Mouse (Mus musculus) lung, embryonic 14.5 days (tissue): ENCODE measurements around the gene Tmprss6. TPM values are rescaled to one million over a fixed set of nuclear protein-coding genes. Genes with fewer than 3 reads are reported as not detected.

Experiments
- ATAC-seq: fragments of 200-750 bp; cut with Nextera tagmentation; 2 replicates; pipeline ENCODE4 v1.8.0; 2017; ENCODE audit warnings: mild to moderate bottlenecking, moderate TSS enrichment, moderate library complexity; ENCODE audit not compliant: insufficient read depth
- DNase-seq: peaks from one replicate; pipeline ENCODE4 v3.0.0-alpha.2; 2015
- H3K27ac ChIP-seq: fragments of 300-500 bp; sonication (generic); 2 replicates; pipeline ENCODE4 v1.5.1; 2014; ENCODE audit warnings: low read depth, mild to moderate bottlenecking, moderate library complexity
- H3K27me3 ChIP-seq: fragments of 300-500 bp; sonication (generic); 2 replicates; pipeline ENCODE4 v1.6.1; 2014; ENCODE audit warnings: low read length, control low read depth; ENCODE audit not compliant: insufficient read depth
- H3K36me3 ChIP-seq: fragments of 300-500 bp; sonication (generic); 2 replicates; pipeline ENCODE4 v1.6.1; 2014; ENCODE audit warnings: control low read depth; ENCODE audit not compliant: insufficient read depth
- H3K4me1 ChIP-seq: fragments of 300-500 bp; sonication (generic); 2 replicates; pipeline ENCODE4 v1.6.1; 2014; ENCODE audit warnings: antibody characterized with exemption, control low read depth; ENCODE audit not compliant: insufficient read depth
- H3K4me2 ChIP-seq: fragments of 300-500 bp; sonication (generic); 2 replicates; pipeline ENCODE4 v1.6.1; 2014; ENCODE audit warnings: mild to moderate bottlenecking
- H3K4me3 ChIP-seq: fragments of 300-500 bp; sonication (generic); 2 replicates; pipeline ENCODE4 v1.5.1; 2014; ENCODE audit warnings: low read depth, low read length
- H3K9ac ChIP-seq: fragments of 300-500 bp; sonication (generic); 2 replicates; pipeline ENCODE4 v1.6.1; 2014
- H3K9me3 ChIP-seq: fragments of 300-500 bp; sonication (generic); 2 replicates; pipeline ENCODE4 v1.6.1; 2016; ENCODE audit warnings: low read depth, low read length, control low read depth
- CTCF ChIP-seq: IDR thresholded peaks from 2 replicates; pipeline ENCODE4 v1.5.1; 2016; ENCODE audit warnings: antibody characterized with exemption, low read depth
- WGBS: fragments of 180-500 bp; shearing (Covaris S2); extraction: QIAGEN DNeasy Blood & Tissue Kit; methylation state at CpG from one replicate; pipeline ENCODE4 v1.1.7; 2014; 5-methylcytosine and 5-hydroxymethylcytosine counted together
- polyA plus RNA-seq: library from polyadenylated mRNA; unstranded; fragments of >200 nt; fragmentation: Nextera tagmentation; extraction: Ambion mirVana; gene quantifications from 2 replicates; pipeline ENCODE4 v1.2.1, GENCODE M21; 2014

The Tmprss6 gene
- polyA plus RNA-seq, 1 experiment from 2014 or later, result 0.37 TPM

DNA sequence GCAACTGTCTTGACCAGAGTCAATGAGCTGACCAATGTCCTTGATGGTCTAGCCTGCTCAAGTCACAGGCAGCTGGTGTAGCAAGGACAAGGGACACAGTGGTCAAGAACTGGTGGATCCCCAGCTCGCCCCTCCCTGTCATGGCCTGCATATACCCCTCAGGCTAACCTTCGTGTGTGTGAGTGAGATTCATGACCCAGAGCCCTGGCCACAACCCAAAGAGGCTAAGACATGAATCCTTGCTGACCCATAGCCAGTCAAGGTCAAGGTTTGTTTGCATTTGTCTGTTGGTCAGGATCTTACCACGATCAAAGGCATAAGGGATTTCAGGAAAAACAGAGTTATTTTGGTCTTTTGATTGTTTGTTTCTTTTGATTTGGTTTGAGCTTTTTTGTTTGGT, 14.1 kb upstream of the Tmprss6 start:
- 63% methylated on average over 3 of the region's 3 CpGs for whole genome bisulfite sequencing
- ATAC-seq, result no peak
- no peaks in the 10 kb centered on the region for H3K36me3 ChIP-seq

DNA sequence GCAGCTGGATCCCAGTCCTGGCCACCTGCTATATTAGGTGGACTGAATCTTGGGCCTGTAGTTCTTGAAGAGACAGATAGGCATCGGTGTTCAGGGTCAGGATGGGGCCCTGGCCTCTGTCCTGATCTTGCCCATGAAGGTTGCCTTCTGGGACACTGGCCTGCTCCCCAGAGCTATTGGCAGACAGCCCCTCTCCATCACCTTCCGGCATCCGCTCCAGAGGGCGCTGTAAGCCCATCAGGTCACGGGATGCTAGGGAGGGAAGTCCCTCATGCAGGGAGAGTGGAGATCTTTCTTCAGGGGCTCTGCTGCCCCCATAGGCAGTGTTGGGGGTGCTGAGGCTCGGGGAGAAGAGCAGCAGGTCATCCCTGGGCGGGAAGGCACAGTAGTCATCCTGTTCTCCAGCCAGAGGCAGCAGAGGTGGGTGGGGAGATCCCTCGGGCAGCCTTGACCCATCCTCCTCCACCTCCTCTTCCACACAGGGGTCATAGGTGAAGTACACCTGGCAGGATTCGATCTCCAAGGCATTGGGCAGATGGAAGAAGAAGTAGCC, 13.1 kb upstream of the Tmprss6 start:
- WGBS, result 45% methylated on average over 9 of the region's 9 CpGs
- no peaks in the 10 kb centered on the region for H3K27me3 ChIP-seq
- 0 out of 2 replicates have a peak, but pooled peaks have one; percentile 13 for TF ChIP-seq CTCF
- DNase-seq, result no peak
- H3K4me3 ChIP-seq, result no peak overlapping the region
- H3K4me2 ChIP-seq, result no peak overlapping the region
- ATAC-seq, result no peak
- H3K9ac ChIP-seq, result no peak overlapping the region
- H3K4me1 ChIP-seq, result no peaks in the 10 kb centered on the region
- no peak overlapping the region for H3K27ac ChIP-seq
- no peaks in the 10 kb centered on the region for H3K9me3 ChIP-seq
- no peaks in the 10 kb centered on the region for H3K36me3 ChIP-seq

More for the DNA sequence above, 14.1 kb upstream of the Tmprss6 start:
- DNase-seq, result no peak
- Histone ChIP-seq H3K9ac (no peak overlapping the region), H3K4me1 (no peaks in the 10 kb centered on the region), H3K4me2 (no peak overlapping the region), H3K9me3 (no peaks in the 10 kb centered on the region), H3K27me3 (no peaks in the 10 kb centered on the region), H3K27ac (no peak overlapping the region), H3K4me3 (no peak overlapping the region)
- TF ChIP-seq CTCF, result no peak

DNA sequence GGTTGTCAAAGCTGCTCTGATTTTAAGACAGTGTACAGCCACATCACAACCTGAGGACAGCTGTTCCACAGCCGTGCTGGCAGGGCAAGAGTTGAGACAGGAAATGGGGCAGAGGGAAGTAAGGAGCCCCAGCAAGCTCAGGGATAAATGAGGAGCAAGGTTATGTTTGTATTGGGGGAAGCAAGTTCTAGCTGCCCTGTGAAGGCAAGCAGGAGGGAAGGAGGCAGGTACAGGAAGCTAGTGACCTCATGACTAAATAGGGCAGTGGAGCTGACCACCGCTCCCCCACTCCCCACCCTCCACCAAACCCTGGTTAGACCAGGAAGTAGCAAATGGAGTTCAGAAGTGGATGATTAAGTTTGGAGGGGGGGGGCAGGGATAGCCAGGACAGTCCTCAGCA, 12.6 kb upstream of the Tmprss6 start:
- H3K4me3 ChIP-seq, result no peak overlapping the region
- no peak overlapping the region for H3K27ac ChIP-seq
- H3K9me3 ChIP-seq, result no peaks in the 10 kb centered on the region
- no peaks in the 10 kb centered on the region for H3K4me1 ChIP-seq
- H3K4me2 ChIP-seq, result no peak overlapping the region
- no peak for ATAC-seq
- TF ChIP-seq CTCF, result no peak
- no peaks in the 10 kb centered on the region for H3K36me3 ChIP-seq
- no peaks in the 10 kb centered on the region for H3K27me3 ChIP-seq
- H3K9ac ChIP-seq, result no peak overlapping the region
- 26% methylated on average over 2 of the region's 2 CpGs for WGBS
- DNase-seq, result no peak

DNA sequence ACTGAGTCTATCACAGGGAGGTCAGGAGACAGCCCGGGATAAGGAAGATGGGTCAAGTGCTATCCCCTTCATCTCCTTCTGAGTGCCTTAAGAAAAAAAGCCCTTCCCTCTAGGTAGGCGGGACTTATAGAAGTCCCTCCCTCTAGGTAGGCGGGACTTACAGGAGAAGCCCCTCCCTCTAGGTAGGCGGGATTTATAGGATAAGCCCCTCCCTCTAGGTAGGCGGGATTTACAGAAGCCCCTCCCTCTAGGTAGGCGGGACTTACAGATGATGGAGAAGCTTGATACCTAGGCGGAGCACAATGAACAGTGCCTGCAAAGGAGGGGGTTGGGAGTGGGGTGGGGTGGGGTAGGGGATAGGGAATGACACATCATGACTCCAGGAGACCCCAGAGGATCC, 11.7 kb upstream of the Tmprss6 start:
- WGBS, result 73% methylated on average over 7 of the region's 7 CpGs
- no peak for TF ChIP-seq CTCF
- Histone ChIP-seq H3K4me3 (no peak overlapping the region), H3K4me1 (no peaks in the 10 kb centered on the region), H3K27ac (no peak overlapping the region), H3K9ac (no peak overlapping the region), H3K9me3 (no peaks in the 10 kb centered on the region), H3K4me2 (no peak overlapping the region), H3K27me3 (no peaks in the 10 kb centered on the region), H3K36me3 (no peaks in the 10 kb centered on the region)
- ATAC-seq, result no peak
- no peak for DNase-seq

DNA sequence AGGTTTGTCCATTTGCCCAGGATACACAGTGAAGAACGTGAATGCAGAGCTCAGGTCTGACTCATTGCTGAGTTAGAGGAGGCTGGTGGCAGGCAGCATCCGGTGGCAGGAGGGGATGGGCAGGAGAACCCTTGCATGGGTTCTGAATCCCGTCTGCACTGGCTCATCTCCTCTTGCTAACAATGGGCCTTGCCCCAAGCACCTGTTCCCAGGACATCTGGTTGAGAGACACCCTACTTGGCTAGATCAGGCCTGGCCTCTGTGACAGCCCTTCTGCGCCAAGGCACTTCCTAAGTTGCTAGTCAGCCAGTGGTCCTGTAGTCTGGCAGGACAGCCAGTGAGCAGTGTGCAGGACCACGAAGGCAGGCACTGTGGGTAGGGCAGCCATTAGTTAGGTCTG, 11.0 kb upstream of the Tmprss6 start:
- no peak for TF ChIP-seq CTCF
- Histone ChIP-seq H3K4me1 (no peaks in the 10 kb centered on the region), H3K36me3 (no peaks in the 10 kb centered on the region), H3K4me2 (no peak overlapping the region), H3K9ac (no peak overlapping the region), H3K9me3 (no peaks in the 10 kb centered on the region), H3K27me3 (no peaks in the 10 kb centered on the region), H3K27ac (no peak overlapping the region), H3K4me3 (no peak overlapping the region)
- ATAC-seq (no peak), DNase-seq (no peak)
- 71% methylated on average over 5 of the region's 5 CpGs for WGBS

DNA sequence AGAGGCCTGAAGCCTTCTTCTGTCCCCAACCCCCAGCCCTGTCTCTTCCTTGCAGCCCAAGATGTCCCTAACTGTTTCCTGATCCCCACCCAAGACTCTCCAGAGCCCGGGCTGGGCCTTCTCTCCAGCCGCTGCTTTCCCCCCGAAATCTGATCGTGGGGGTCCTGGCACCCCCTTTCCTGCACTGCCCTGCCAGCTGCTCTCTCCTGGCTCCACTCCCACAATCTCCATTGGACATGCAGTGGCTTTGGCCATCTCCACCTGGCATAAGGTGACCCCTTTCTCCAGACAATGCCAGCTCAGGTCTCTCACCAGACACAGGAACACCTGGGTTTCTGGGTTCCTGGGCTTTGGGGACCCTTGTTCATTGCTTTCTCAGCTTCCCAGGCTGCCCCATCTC, 9.6 kb upstream of the Tmprss6 start:
- H3K9ac ChIP-seq, result no peak overlapping the region
- H3K9me3 ChIP-seq, result no peaks in the 10 kb centered on the region
- H3K4me1 ChIP-seq, result no peaks in the 10 kb centered on the region
- H3K4me2 ChIP-seq, result no peak overlapping the region
- H3K27ac ChIP-seq, result no peak overlapping the region
- WGBS, result 85% methylated on average over 4 of the region's 4 CpGs
- H3K36me3 ChIP-seq, result no peaks in the 10 kb centered on the region
- no peak for TF ChIP-seq CTCF
- no peak overlapping the region for H3K4me3 ChIP-seq
- no peak for DNase-seq
- no peaks in the 10 kb centered on the region for H3K27me3 ChIP-seq
- no peak for ATAC-seq

DNA sequence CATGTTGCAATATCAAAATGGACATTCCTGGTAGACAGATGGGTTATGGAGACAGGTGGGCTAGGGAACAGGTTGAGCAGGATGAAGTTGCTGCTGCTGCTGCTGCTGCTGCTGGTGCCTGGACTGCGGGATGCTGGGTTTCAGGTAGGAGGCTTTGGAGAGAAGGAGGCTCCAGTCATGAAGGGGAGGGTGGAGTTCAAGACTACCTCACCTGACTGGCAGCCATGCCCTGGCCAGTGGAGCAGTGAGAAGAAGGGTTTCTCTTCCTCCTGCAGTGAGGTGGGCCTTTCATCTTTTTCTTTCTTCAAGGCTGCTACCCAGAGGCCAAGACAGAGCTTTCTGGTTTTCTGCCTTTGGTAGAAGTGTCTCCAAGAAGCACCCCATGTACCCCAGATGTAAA, 8.4 kb upstream of the Tmprss6 start:
- Histone ChIP-seq H3K36me3 (no peaks in the 10 kb centered on the region), H3K9ac (no peak overlapping the region), H3K4me2 (no peak overlapping the region), H3K27me3 (no peaks in the 10 kb centered on the region), H3K4me1 (no peaks in the 10 kb centered on the region), H3K9me3 (no peaks in the 10 kb centered on the region), H3K4me3 (no peak overlapping the region), H3K27ac (no peak overlapping the region)
- ATAC-seq (no peak), DNase-seq (no peak)
- 44% methylated on average over 1 of the region's 1 CpGs for WGBS
- TF ChIP-seq CTCF, result no peak

DNA sequence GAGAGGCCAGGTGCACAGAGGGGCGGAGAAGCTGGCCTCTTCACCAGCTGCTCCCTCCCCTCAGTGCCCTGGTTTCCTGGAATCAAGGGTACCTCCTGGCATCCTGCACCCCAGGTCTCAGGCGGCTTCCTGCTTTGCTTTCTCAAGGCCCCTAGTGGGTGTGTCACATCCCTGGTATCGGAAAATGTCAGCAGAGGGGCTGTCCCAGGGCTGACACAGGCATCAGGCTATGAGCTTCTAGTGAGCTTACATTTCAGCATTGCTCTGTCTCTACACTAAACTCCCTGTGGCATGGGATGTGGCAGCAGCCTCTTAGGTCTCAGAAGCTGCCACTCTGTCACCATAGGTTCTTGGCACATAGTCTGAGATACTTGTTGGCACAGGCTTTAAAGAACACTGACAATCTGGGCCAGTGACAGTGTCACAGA, 7.2 kb upstream of the Tmprss6 start:
- Histone ChIP-seq H3K36me3 (no peaks in the 10 kb centered on the region), H3K27me3 (no peaks in the 10 kb centered on the region), H3K9me3 (no peaks in the 10 kb centered on the region), H3K4me1 (no peaks in the 10 kb centered on the region), H3K4me3 (no peak overlapping the region), H3K9ac (no peak overlapping the region), H3K27ac (no peak overlapping the region), H3K4me2 (no peak overlapping the region)
- no peak for DNase-seq
- 37% methylated on average over 3 of the region's 3 CpGs for WGBS
- no peak for TF ChIP-seq CTCF
- no peak for ATAC-seq
